16 mouse cellular contexts compared by ENCODE assay signal in genomic region chr9:94790966-94791365, GRCm38 (mm10).
A peak's percentile ranks its signal among the peaks of the same experiment; 100 is the strongest.
DNase-seq lines count a peak whose midpoint lies in the region; ATAC-seq lines count a peak whose summit lies in the region.
"Had no signal": no experiment of that assay in that cellular context is flagged by ENCODE, and none has a peak within 500 bp of the region (broad histone marks: within the 10 kb centered on the region; RNA-seq: fewer than 3 reads in every experiment).

No protein-coding gene starts in this region.

- DNase-seq in cerebellum, postnatal 4 days (ENCODE audit: low spot score in 2 of 2), result no peak
- peak; percentile 85 for DNase-seq in cerebellum, adult 9-10 months
- DNase-seq in cerebellum, postnatal 25 days, result peak; percentile 75 to 79
- DNase-seq in lung, postnatal 14 days, result no peak
- no peak for DNase-seq in heart, postnatal 14 days
- no peak for DNase-seq in kidney, adult 8-10 months
- DNase-seq: adrenal gland, postnatal 10 days; B cell, adult 2 months; gastrocnemius, postnatal 10 days; heart, adult 18-20 months; heart, postnatal 10 days; kidney, adult 11 months had no signal

- peak; percentile 70 for ATAC-seq in cerebellum, adult (ENCODE audit: insufficient number of reproducible peaks, low FRiP score, low TSS enrichment)
- ATAC-seq: CD4-positive, CD25-positive, alpha-beta regulatory T cell, adult 4 months; forebrain, embryonic 14.5 days; hindbrain, postnatal 0 days had no signal

- intact Hi-C loops in heart, postnatal 14 days (cut with DNase I), result no loop called here

Comparison
In these comparisons a context has a peak if more than half of its experiments do, and no peak if none do; other contexts are left out.
1. DNase-seq: peak in cerebellum, adult 9-10 months (single experiment) and cerebellum, postnatal 25 days (2 of 2); none in cerebellum, postnatal 4 days (0 of 2), lung, postnatal 14 days (single experiment), heart, postnatal 14 days (0 of 2) and kidney, adult 8-10 months (0 of 2).